Comparison of ENCODE assay signal across 24 mouse cellular contexts in the genomic region with DNA sequence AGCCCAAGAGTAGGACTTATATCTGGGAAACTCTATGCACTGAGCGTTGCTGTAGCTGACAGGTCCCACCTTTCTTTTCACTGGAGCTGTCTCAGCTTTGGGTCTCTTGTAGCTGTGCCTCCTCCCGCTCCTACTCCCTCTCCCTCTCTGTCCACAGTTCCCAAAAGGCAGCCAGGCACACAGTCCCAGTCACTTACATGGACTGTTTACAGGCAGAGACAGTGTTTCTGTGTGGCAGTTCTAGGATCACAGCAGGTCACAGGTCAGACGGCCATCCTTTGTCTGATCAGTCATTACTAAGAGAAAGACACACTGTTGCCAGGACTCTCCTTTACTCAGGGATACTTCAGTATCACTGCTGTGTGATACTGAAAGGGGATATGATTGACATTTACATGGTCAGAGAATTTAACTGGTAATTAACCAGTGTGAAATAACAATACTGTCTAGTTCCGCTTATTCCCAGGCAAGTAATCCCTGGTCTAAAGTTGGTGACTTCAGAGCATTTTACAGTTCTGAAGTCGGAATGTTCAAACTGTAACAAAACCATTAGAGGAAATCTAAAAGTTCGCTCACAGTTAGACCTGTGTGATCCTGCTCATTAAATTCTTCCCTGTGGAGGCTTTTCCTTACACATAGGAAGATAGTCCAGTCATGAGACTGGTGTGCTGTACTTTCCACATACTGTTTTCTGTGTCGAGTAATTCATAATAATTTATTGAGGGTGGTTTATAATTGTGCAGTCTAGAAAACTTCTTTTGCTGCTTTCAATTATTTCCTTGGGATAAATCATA. TPM values are rescaled to one million over a fixed set of nuclear protein-coding genes. Genes with fewer than 3 reads are reported as not detected.
DNase-seq lines count a peak whose midpoint lies in the region; ATAC-seq and TF ChIP-seq lines count a peak whose summit lies in the region.
"Had no signal": no experiment of that assay in that cellular context is flagged by ENCODE, and none has a peak within 500 bp of the region (broad histone marks: within the 10 kb centered on the region; RNA-seq: fewer than 3 reads in every experiment).

No protein-coding gene starts in this region.

- no peaks in the 10 kb centered on the region for H3K27me3 ChIP-seq in forebrain, embryonic 14.5 days (replicated peaks; ENCODE audit: control insufficient read depth, insufficient read depth, low read length)
- H3K27me3 ChIP-seq in forebrain, postnatal 0 days (ENCODE audit: insufficient read depth, low read length) = no peaks in the 10 kb centered on the region
- H3K27me3 ChIP-seq in intestine, embryonic 14.5 days (replicated peaks; ENCODE audit: control insufficient read depth, insufficient read depth, low read length) = no peaks in the 10 kb centered on the region
- no peaks in the 10 kb centered on the region for H3K27me3 ChIP-seq in intestine, embryonic 15.5 days (replicated peaks)
- H3K27me3 ChIP-seq: embryonic facial prominence, embryonic 12.5 days; heart, embryonic 12.5 days; lung, embryonic 15.5 days; midbrain, embryonic 12.5 days; neural tube, embryonic 12.5 days; Patski had no signal

- H3K4me2 ChIP-seq in forebrain, embryonic 14.5 days (ENCODE audit: low read length) = no peak overlapping the region
- no peak overlapping the region for H3K4me2 ChIP-seq in forebrain, postnatal 0 days (ENCODE audit: low read depth)
- no peak overlapping the region for H3K4me2 ChIP-seq in intestine, embryonic 14.5 days (ENCODE audit: low read length)
- H3K4me2 ChIP-seq in intestine, embryonic 15.5 days (replicated peaks) = no peak overlapping the region
- H3K4me2 ChIP-seq: embryonic facial prominence, embryonic 12.5 days; heart, embryonic 12.5 days; lung, embryonic 15.5 days; midbrain, embryonic 12.5 days; neural tube, embryonic 12.5 days had no signal

- peak; percentile 45 for DNase-seq in forebrain, embryonic 14.5 days (ENCODE audit: low spot score)
- DNase-seq in forebrain, postnatal 0 days = no peak
- DNase-seq in intestine, embryonic 14.5 days (ENCODE audit: low spot score) = peak; percentile 43
- peak; percentile 26 for DNase-seq in retina, embryonic 14.5 days (ENCODE audit: low spot score)
- no peak for DNase-seq in retina, postnatal 1 day
- DNase-seq in cerebellum, adult 11 months = no peak
- DNase-seq: adrenal gland, postnatal 10 days; heart, adult 2 months; heart, postnatal 4 days; kidney, adult 9 months; kidney, postnatal 10 days; liver; thymus, adult 2 months; thymus, postnatal 36 days had no signal

- TF ChIP-seq CTCF in forebrain, postnatal 0 days (IDR thresholded peaks at IDR 0.05; ENCODE audit: low read depth) = no peak

- no peaks in the 10 kb centered on the region for H3K4me1 ChIP-seq in forebrain, embryonic 14.5 days (ENCODE audit: control insufficient read depth, insufficient read depth, low read length)
- no peaks in the 10 kb centered on the region for H3K4me1 ChIP-seq in forebrain, postnatal 0 days (ENCODE audit: insufficient read depth)
- H3K4me1 ChIP-seq in intestine, embryonic 14.5 days (replicated peaks; ENCODE audit: control insufficient read depth, insufficient read depth, low read length) = no peaks in the 10 kb centered on the region
- H3K4me1 ChIP-seq in intestine, embryonic 15.5 days (replicated peaks) = no peaks in the 10 kb centered on the region
- H3K4me1 ChIP-seq: embryonic facial prominence, embryonic 12.5 days; heart, embryonic 12.5 days; lung, embryonic 15.5 days; midbrain, embryonic 12.5 days had no signal

- no peak overlapping the region for H3K27ac ChIP-seq in forebrain, embryonic 14.5 days (ENCODE audit: low read depth, low read length)
- H3K27ac ChIP-seq in forebrain, postnatal 0 days (ENCODE audit: low read depth, low read length) = no peak overlapping the region
- H3K27ac ChIP-seq in intestine, embryonic 14.5 days (ENCODE audit: low read depth) = no peak overlapping the region
- no peak overlapping the region for H3K27ac ChIP-seq in intestine, embryonic 15.5 days
- H3K27ac ChIP-seq: embryonic facial prominence, embryonic 12.5 days; heart, adult 2 months; lung, embryonic 15.5 days; midbrain, embryonic 12.5 days; neural tube, embryonic 12.5 days had no signal

- peak; percentile 44; the same call in 1 of the 2 replicates for ATAC-seq in forebrain, embryonic 14.5 days
- no peak; the same call in 1 of the 2 replicates for ATAC-seq in forebrain, postnatal 0 days
- no peak for ATAC-seq in intestine, embryonic 14.5 days (replicated peaks; ENCODE audit: low FRiP score, low TSS enrichment, low read depth)
- ATAC-seq in intestine, embryonic 15.5 days = no peak
- ATAC-seq: hindbrain, embryonic 16.5 days; intestine, postnatal 0 days; Patski had no signal

- no peak overlapping the region for H3K4me3 ChIP-seq in forebrain, embryonic 14.5 days (ENCODE audit: low read depth, low read length)
- H3K4me3 ChIP-seq in forebrain, postnatal 0 days (ENCODE audit: low read depth, low read length) = no peak overlapping the region
- H3K4me3 ChIP-seq in intestine, embryonic 14.5 days (ENCODE audit: low read depth, low read length) = no peak overlapping the region
- H3K4me3 ChIP-seq in intestine, embryonic 15.5 days (replicated peaks) = no peak overlapping the region
- H3K4me3 ChIP-seq: embryonic facial prominence, embryonic 12.5 days; heart, adult 2 months; heart, embryonic 12.5 days; lung, embryonic 15.5 days; midbrain, embryonic 12.5 days; myocyte; neural tube, embryonic 12.5 days had no signal

- H3K9ac ChIP-seq in forebrain, embryonic 14.5 days (ENCODE audit: low read length) = no peak overlapping the region
- H3K9ac ChIP-seq in forebrain, postnatal 0 days = no peak overlapping the region
- H3K9ac ChIP-seq in intestine, embryonic 14.5 days (ENCODE audit: low read length) = no peak overlapping the region
- no peak overlapping the region for H3K9ac ChIP-seq in intestine, embryonic 15.5 days
- H3K9ac ChIP-seq: embryonic facial prominence, embryonic 12.5 days; heart, embryonic 12.5 days; lung, embryonic 15.5 days; midbrain, embryonic 12.5 days; neural tube, embryonic 12.5 days had no signal

- WGBS in forebrain, embryonic 14.5 days = 72% methylated on average over 7 of the region's 7 CpGs
- WGBS in forebrain, postnatal 0 days = 74% methylated on average over 7 of the region's 7 CpGs
- WGBS in intestine, embryonic 14.5 days = 78% methylated on average over 7 of the region's 7 CpGs
- 80% methylated on average over 7 of the region's 7 CpGs for WGBS in intestine, embryonic 15.5 days

- H3K9me3 ChIP-seq in forebrain, embryonic 14.5 days (replicated peaks; ENCODE audit: control insufficient read depth, low read length) = no peaks in the 10 kb centered on the region
- no peaks in the 10 kb centered on the region for H3K9me3 ChIP-seq in forebrain, postnatal 0 days (ENCODE audit: low read length)
- H3K9me3 ChIP-seq in intestine, embryonic 14.5 days (ENCODE audit: control insufficient read depth, low read length) = no peaks in the 10 kb centered on the region
- no peaks in the 10 kb centered on the region for H3K9me3 ChIP-seq in intestine, embryonic 15.5 days
- H3K9me3 ChIP-seq: embryonic facial prominence, embryonic 12.5 days; heart, embryonic 12.5 days; lung, embryonic 15.5 days; midbrain, embryonic 12.5 days; neural tube, embryonic 12.5 days had no signal

- peaks cover 45% of the 10 kb centered on the region for H3K36me3 ChIP-seq in forebrain, embryonic 14.5 days (ENCODE audit: control insufficient read depth, insufficient read depth, low read length)
- H3K36me3 ChIP-seq in forebrain, postnatal 0 days (ENCODE audit: insufficient read depth) = peaks cover 35% of the 10 kb centered on the region
- peaks cover 49% of the 10 kb centered on the region for H3K36me3 ChIP-seq in intestine, embryonic 14.5 days (ENCODE audit: control insufficient read depth, insufficient read depth, low read length)
- H3K36me3 ChIP-seq in intestine, embryonic 15.5 days = 0 out of 2 replicates have a peak, but pooled peaks cover 2% of the 10 kb centered on the region

RNA-seq across cellular contexts. Expression of gene Edem3, which starts 55.7 kb away (rescaled TPM):
- polyA plus RNA-seq in forebrain, embryonic 14.5 days (2014; fragmentation: Nextera tagmentation; extraction: Ambion mirVana) = 16.3 and 22.0 TPM in 2 replicates
- 47.2 and 56.6 TPM in 2 replicates for total RNA-seq in forebrain, postnatal 0 days (2014; rRNA removed)
- 7.3 and 11.0 TPM in 2 replicates for polyA plus RNA-seq in forebrain, postnatal 0 days (2015; fragmentation: Nextera tagmentation; extraction: Ambion mirVana)
- 17.1 and 19.0 TPM in 2 replicates for polyA plus RNA-seq in intestine, embryonic 14.5 days (2014; fragmentation: Nextera tagmentation; extraction: Ambion mirVana)
- 12.5 and 13.2 TPM in 2 replicates for polyA plus RNA-seq in intestine, embryonic 15.5 days (2015; fragmentation: Nextera tagmentation; extraction: Ambion mirVana)

Comparison
In these comparisons a context has a peak if more than half of its experiments do, and no peak if none do; other contexts are left out.
1. DNase-seq: peak in forebrain, embryonic 14.5 days (single experiment), intestine, embryonic 14.5 days (single experiment) and retina, embryonic 14.5 days (single experiment); none in forebrain, postnatal 0 days (single experiment), retina, postnatal 1 day (single experiment) and cerebellum, adult 11 months (single experiment).